Mouse (Mus musculus) midbrain, postnatal 0 days (tissue): ENCODE data around the gene Rpia. TPM values are rescaled to one million over a fixed set of nuclear protein-coding genes. Genes with fewer than 3 reads are reported as not detected.
A peak's percentile ranks its signal among the peaks of the same experiment; 100 is the strongest.

ENCODE experiments used
- ATAC-seq: fragments of 200-750 bp; cut with Nextera tagmentation; 2 replicates; pipeline ENCODE4 v1.8.0; 2017; ENCODE audit warnings: moderate number of reproducible peaks, mild to moderate bottlenecking, moderate TSS enrichment, moderate library complexity; ENCODE audit not compliant: low FRiP score
- DNase-seq: peaks from one replicate; pipeline ENCODE4 v3.0.0-alpha.2; 2015; ENCODE audit warnings: low spot score
- H3K27ac ChIP-seq: fragments of 300-500 bp; sonication (generic); 2 replicates; pipeline ENCODE4 v1.5.1; 2014; ENCODE audit warnings: low read depth, mild to moderate bottlenecking, low read length, mixed read lengths
- H3K27me3 ChIP-seq: fragments of 300-500 bp; sonication (generic); 2 replicates; pipeline ENCODE4 v1.6.1; 2014; ENCODE audit warnings: low read length, control low read depth, mixed read lengths; ENCODE audit not compliant: insufficient read depth
- H3K36me3 ChIP-seq: fragments of 300-500 bp; sonication (generic); 2 replicates; pipeline ENCODE4 v1.6.1; 2014; ENCODE audit warnings: low read length, control low read depth, mixed read lengths; ENCODE audit not compliant: insufficient read depth
- H3K4me1 ChIP-seq: fragments of 300-500 bp; sonication (generic); 2 replicates; pipeline ENCODE4 v1.6.1; 2014; ENCODE audit warnings: mild to moderate bottlenecking, control low read depth, antibody characterized with exemption, low read length, mixed read lengths; ENCODE audit not compliant: insufficient read depth
- H3K4me2 ChIP-seq: fragments of 300-500 bp; sonication (generic); 2 replicates; pipeline ENCODE4 v1.6.1; 2014; ENCODE audit warnings: low read depth, mild to moderate bottlenecking, low read length, mixed read lengths; ENCODE audit not compliant: poor library complexity, severe bottlenecking
- H3K4me3 ChIP-seq: fragments of 300-500 bp; sonication (generic); 2 replicates; pipeline ENCODE4 v1.5.1; 2014; ENCODE audit warnings: low read depth, mild to moderate bottlenecking, low read length, moderate library complexity
- H3K9ac ChIP-seq: fragments of 300-500 bp; sonication (generic); replicated peaks from 2 replicates; pipeline ENCODE4 v1.6.1; 2014; ENCODE audit warnings: mild to moderate bottlenecking, low read length, moderate library complexity, mixed read lengths; ENCODE audit not compliant: poor library complexity, severe bottlenecking
- H3K9me3 ChIP-seq: fragments of 300-500 bp; sonication (generic); 2 replicates; pipeline ENCODE4 v1.6.1; 2016; ENCODE audit warnings: low read length, control low read depth
- CTCF ChIP-seq: IDR thresholded peaks from 2 replicates; pipeline ENCODE4 v1.5.1; 2016; ENCODE audit warnings: antibody characterized with exemption, mild to moderate bottlenecking
- WGBS: fragments of 180-500 bp; shearing (Covaris S2); extraction: QIAGEN DNeasy Blood & Tissue Kit; methylation state at CpG from one replicate; pipeline ENCODE4 v1.1.7; 2014; 5-methylcytosine and 5-hydroxymethylcytosine counted together
- polyA plus RNA-seq: library from polyadenylated mRNA; unstranded; fragments of >200 nt; fragmentation: Nextera tagmentation; extraction: Ambion mirVana; gene quantifications from 2 replicates; pipeline ENCODE4 v1.2.1, GENCODE M21; 2015
- total RNA-seq: library from RNA; depleted of rRNA; stranded (reverse); fragments of >200 nt; gene quantifications from 2 replicates; pipeline ENCODE4 v1.2.3, GENCODE M21; 2014

Rpia gene
- total and polyA plus RNA-seq, 2 experiments from 2014 or later, result 1.4 to 15.5 TPM

DNA sequence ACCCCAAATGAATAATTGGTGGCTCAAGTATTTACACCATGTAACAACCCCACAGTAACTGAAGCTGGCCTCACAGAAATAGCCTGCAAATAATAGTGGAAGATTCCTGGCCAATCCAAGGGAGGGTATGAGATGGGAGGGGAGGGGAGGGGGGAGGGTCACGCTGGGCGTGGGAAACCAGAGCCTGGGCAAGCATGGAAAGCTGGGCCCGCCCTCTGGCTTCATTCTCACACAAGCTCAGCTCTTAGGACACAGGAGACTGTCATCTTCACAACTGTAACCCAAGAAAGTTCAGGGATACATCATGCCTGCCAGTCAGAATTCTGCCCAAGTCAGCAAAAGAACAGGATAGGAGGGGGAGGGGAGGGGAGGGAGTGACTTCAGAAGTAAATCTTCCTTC is 6.2 kb downstream of the Rpia start:
- WGBS, result 30% methylated on average over 3 of the region's 3 CpGs
- no peaks in the 10 kb centered on the region for H3K9me3 ChIP-seq
- DNase-seq (no peak), ATAC-seq (peak; percentile 10; the same call in 1 of the 2 replicates)
- no peaks in the 10 kb centered on the region; the same call in 1 of the 2 replicates for H3K4me1 ChIP-seq
- H3K4me2 ChIP-seq, result no peak overlapping the region
- TF ChIP-seq CTCF, result no peak
- H3K36me3 ChIP-seq, result peaks cover 15% of the 10 kb centered on the region; the same call in 1 of the 2 replicates
- no peaks in the 10 kb centered on the region for H3K27me3 ChIP-seq
- H3K4me3 ChIP-seq, result no peak overlapping the region
- no peak overlapping the region for H3K9ac ChIP-seq
- H3K27ac ChIP-seq, result no peak overlapping the region

DNA sequence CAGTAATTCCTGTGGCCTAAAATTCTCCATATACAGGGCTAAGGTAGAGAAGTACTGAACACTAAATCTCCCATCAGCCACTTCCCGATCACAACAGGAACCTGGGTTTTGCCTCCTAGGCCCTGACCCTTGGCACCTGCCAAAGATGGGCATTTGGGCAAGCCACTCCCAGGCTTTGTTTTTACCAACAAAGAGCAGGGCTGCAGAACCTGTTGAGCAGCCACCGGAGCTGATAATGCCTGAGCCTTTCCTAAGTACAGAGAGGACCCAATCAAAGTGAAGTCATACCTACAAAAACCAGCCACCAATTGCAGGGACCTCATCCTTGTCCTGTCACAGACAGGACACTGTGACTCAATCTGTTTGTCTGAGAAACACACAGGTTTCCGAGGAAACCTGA is 7.2 kb downstream of the Rpia start:
- Histone ChIP-seq H3K9ac (no peak overlapping the region), H3K27me3 (no peaks in the 10 kb centered on the region), H3K4me3 (no peak overlapping the region), H3K27ac (no peak overlapping the region), H3K4me2 (no peak overlapping the region), H3K9me3 (no peaks in the 10 kb centered on the region), H3K4me1 (no peaks in the 10 kb centered on the region), H3K36me3 (peaks cover 15% of the 10 kb centered on the region; the same call in 1 of the 2 replicates)
- WGBS, result 92% methylated on average over 3 of the region's 3 CpGs
- no peak for ATAC-seq
- no peak for DNase-seq
- TF ChIP-seq CTCF, result no peak

DNA sequence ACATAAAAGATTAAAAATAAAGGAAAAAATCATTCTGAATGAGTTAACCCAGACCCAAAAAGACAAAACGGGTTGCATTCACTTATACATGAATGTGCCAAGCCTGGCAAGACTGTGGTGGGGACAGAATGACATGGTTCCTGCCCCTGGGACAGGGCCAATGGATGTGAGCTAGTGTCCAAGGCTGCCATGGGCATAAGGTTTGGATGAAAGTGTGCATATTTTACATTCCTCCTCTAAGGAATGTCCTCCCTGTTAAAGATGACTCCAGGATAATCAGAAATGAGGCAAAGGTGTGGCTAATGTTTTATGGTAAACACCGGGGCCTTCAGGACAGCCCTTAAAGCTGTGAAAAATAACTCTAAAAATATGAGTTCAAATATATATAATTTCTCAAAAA is 10.7 kb downstream of the Rpia start:
- WGBS, result 96% methylated on average over 2 of the region's 2 CpGs
- H3K27ac ChIP-seq, result no peak overlapping the region
- H3K9me3 ChIP-seq, result no peaks in the 10 kb centered on the region
- H3K4me3 ChIP-seq, result no peak overlapping the region
- H3K9ac ChIP-seq, result no peak overlapping the region
- no peaks in the 10 kb centered on the region for H3K4me1 ChIP-seq
- no peak for DNase-seq
- H3K27me3 ChIP-seq, result no peaks in the 10 kb centered on the region
- no peak for ATAC-seq
- H3K4me2 ChIP-seq, result no peak overlapping the region
- TF ChIP-seq CTCF, result no peak
- peaks cover 12% of the 10 kb centered on the region; the same call in 1 of the 2 replicates for H3K36me3 ChIP-seq

DNA sequence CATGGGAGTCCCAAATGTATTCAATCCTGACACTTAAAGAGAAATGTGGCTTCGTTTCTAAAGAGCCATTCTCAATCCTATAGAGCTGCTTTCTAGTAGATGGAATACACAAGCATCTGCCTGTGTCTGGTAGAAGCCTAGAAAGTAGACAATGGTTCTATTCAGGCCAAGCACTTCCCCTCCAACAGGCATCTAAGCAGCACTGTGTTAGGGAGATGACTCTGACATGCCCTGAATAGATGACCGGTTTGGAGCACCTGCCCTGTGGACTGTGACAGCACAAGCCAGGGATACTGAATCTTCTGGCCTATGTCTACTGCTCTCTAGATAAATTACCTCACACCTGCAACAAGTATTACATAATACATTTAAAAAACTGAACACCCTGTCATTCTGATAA is 17.7 kb downstream of the Rpia start:
- Histone ChIP-seq H3K27me3 (no peaks in the 10 kb centered on the region), H3K9me3 (no peaks in the 10 kb centered on the region), H3K4me2 (no peak overlapping the region), H3K36me3 (peaks cover 29% of the 10 kb centered on the region), H3K9ac (no peak overlapping the region), H3K4me3 (no peak overlapping the region), H3K27ac (no peak overlapping the region), H3K4me1 (no peaks in the 10 kb centered on the region)
- TF ChIP-seq CTCF, result no peak
- ATAC-seq, result no peak; the same call in 1 of the 2 replicates
- WGBS, result 53% methylated on average over 2 of the region's 2 CpGs
- peak; percentile 25 for DNase-seq

DNA sequence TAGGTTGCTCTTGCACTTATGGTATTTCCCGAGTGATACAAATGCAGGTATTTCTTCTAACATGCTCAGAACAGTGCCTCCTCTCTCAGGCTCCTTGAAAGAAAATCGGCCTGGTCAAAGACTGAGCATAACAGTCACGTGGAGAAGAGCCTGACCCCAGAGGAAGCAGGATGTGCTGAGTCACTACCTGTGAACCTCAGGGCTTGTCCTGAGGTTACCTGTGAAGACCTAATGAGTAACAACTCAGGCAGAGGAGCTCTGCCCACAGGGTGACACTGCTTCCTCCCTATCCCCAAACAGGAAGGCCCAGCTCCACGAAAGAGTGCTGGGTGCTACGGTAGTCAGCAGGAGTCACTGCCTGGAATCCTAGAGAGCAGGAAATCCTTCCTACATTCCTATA is 18.3 kb downstream of the Rpia start:
- no peak overlapping the region for H3K4me3 ChIP-seq
- H3K4me1 ChIP-seq, result no peaks in the 10 kb centered on the region
- H3K9me3 ChIP-seq, result no peaks in the 10 kb centered on the region
- ATAC-seq, result no peak
- DNase-seq, result no peak
- H3K27me3 ChIP-seq, result no peaks in the 10 kb centered on the region
- no peak overlapping the region for H3K4me2 ChIP-seq
- 83% methylated on average over 5 of the region's 5 CpGs for WGBS
- no peak overlapping the region for H3K9ac ChIP-seq
- no peak overlapping the region for H3K27ac ChIP-seq
- TF ChIP-seq CTCF, result no peak
- H3K36me3 ChIP-seq, result peaks cover 29% of the 10 kb centered on the region

DNA sequence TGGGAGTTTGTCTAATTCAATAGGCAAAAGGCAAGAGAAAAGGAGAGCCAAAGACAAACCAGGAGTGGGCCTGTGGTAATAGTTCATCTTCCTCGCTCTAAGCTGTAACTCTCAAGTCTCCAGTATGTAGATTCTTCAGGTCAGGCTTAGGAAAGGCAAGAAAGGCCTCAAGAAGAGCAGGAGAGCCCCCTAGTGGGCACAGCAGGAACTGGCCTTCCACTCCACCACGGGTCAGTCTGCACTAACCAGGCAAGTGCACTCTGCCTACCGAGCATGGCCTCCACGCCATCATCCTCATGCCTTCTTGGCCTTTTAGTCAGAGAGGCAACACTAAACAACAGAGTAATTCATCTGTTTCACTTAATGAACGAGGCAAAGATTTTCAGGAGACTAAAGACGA is 23.3 kb downstream of the Rpia start:
- Histone ChIP-seq H3K9ac (no peak overlapping the region), H3K27ac (no peak overlapping the region), H3K36me3 (peaks cover 46% of the 10 kb centered on the region), H3K4me3 (no peak overlapping the region), H3K9me3 (no peaks in the 10 kb centered on the region), H3K4me1 (no peaks in the 10 kb centered on the region), H3K27me3 (no peaks in the 10 kb centered on the region), H3K4me2 (no peak overlapping the region)
- DNase-seq (peak; percentile 80), ATAC-seq (peak; percentile 72; the same call in 1 of the 2 replicates)
- peak; percentile 96 for TF ChIP-seq CTCF
- 34% methylated on average over 6 of the region's 6 CpGs for WGBS
